Mouse (Mus musculus): Measurements from ENCODE around the gene Lmtk2.
A peak's percentile ranks its signal among the peaks of the same experiment; 100 is the strongest.

Gene Lmtk2

GRCm38 (mm10) chr5:144182542-144183247 lies 82.5 kb downstream of the Lmtk2 start:
- DNase-seq: no peak

GRCm38 (mm10) chr5:144183248-144183559 lies 83.0 kb downstream of the Lmtk2 start:
- no peak for DNase-seq

GRCm38 (mm10) chr5:144183647-144184335 lies 83.6 kb downstream of the Lmtk2 start:
- no peak for DNase-seq

DNA sequence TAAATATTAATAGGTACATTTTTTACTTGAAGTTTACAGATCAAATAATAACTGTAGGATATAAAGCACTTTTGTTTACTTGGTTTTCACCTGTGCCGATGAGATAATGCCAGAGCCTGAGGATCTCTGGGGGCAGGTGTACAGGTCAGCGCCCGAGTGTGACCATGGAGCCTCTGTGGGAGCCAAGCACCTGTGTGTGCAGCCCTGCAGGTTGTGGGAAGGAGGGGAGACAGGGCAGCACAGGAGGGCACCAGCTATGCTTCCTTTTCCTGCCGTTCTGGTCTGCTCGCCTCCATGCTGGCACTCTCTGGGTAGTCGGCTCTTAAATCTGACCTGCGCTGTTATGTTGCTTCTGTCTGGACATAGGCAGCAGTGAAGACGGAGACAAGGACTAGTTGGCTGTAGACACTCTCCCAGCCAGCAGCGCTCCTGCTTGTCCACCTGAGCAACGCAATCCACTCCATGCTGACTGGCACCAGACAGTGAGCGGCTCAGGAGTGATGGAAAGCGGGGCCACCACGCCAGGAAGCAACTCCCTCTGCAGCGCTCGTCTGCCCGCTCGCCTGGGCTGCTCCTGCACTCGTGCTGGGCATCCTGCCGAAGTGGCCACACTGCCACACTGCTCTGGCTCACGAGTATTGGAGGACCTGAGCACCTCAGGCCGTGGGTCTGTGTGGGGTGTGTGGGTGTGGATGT lies 84.3 kb downstream of the Lmtk2 start:
- no peak for DNase-seq

- DNase-seq: no peak
Observed at GRCm38 (mm10) chr5:144188422-144188821, 88.2 kb downstream of the Lmtk2 start.

DNA sequence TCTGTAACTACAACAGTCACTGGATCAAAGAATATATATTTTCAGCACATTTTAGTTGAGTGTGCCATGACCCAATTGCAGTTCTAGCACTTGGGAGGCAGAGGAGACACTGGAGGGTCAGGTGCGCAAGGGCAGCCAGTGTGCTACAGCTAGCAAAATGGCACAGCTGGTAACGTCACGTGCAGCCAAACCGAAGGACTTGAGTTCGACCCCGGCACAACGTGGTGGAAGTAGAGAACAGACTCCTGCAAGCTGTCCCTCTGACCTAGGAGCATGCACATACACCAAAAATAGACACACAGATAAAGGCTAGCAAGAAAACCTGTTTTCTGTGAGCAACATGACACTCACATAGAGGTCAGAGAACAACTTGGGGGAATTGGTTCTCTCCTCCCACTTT lies 89.1 kb downstream of the Lmtk2 start:
- DNase-seq: no peak

GRCm38 (mm10) chr5:144189950-144190583 lies 89.8 kb downstream of the Lmtk2 start, which contains the start of gene Bhlha15:
TSS of gene Bhlha15 (plus strand) at chr5:144190286.
- DNase-seq: peak; percentile 80

GRCm38 (mm10) chr5:144191026-144191425 lies 90.8 kb downstream of the Lmtk2 start:
- DNase-seq: no peak

GRCm38 (mm10) chr5:144192673-144193072 lies 92.4 kb downstream of the Lmtk2 start:
- no peak for DNase-seq

DNA sequence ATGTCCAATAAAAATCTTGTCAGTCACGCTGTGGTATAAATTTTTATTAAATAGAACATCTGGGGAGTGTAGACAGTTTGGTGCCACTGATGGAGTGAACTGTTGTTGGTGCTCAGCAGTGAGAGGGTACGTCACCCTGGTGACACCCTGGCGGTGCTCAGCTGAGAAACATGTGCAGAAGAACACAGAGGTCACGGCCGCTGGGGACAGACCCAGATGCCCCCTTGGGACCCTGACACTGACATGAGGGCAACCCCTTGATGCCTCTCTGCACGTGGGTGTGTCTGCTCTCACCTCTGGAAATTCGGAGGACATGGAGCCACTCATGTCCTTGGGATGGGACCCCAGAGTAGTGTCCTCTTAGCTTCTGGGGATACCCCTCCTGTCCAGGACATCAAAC lies 94.2 kb downstream of the Lmtk2 start:
- no peak for DNase-seq

- no peak for DNase-seq
Observed at GRCm38 (mm10) chr5:144195567-144195966, 95.3 kb downstream of the Lmtk2 start.

GRCm38 (mm10) chr5:144200616-144201015 lies 100.4 kb downstream of the Lmtk2 start:
- DNase-seq: no peak

DNA sequence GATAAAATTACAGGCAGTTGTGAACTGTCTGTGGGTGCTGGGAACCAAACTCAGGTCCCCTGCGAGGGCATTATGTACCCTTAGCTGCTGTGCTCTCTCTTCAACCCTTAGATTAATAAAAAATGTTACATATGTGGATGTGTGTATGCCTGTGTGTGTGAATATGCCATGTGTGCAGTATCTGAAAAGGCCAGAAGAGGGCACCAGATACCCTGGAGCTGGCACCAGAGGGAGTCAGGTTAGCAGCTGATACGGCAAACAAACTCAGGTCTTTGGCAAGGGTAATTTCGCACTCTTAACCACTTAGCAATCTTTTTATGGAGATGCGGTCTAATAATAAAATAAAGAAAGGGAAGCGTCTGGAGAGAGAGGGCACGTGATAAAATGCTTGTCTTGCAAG lies 102.2 kb downstream of the Lmtk2 start:
- DNase-seq: no peak

DNA sequence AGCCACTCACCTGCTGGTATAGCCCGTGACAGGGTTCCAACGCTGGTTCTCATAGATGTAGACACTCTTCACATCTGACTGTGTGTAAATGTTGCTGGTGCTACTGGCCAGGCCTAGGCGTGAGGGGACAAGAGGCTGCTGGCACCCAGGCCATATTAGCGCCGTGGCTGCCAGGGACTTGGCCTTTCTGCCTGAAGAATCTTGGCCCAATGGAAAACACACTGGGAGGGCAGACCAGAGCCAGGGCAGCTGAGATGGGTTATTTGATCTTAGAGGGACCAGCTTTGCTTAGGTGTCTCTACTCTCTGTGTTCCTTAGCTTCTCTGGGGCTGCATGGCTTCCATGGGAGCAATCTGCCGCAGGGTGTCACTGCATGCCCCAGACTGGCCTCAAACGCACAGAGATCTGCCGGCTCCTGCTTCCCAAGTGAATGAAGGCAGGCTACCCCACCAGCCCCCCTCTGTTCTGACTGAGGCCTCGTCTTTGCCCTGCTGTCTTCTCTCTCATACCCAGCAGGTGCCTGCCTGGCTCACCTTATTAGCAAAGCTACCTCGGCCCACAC lies 103.2 kb downstream of the Lmtk2 start:
- DNase-seq: no peak

GRCm38 (mm10) chr5:144204303-144204702 lies 104.1 kb downstream of the Lmtk2 start:
- DNase-seq: no peak

DNA sequence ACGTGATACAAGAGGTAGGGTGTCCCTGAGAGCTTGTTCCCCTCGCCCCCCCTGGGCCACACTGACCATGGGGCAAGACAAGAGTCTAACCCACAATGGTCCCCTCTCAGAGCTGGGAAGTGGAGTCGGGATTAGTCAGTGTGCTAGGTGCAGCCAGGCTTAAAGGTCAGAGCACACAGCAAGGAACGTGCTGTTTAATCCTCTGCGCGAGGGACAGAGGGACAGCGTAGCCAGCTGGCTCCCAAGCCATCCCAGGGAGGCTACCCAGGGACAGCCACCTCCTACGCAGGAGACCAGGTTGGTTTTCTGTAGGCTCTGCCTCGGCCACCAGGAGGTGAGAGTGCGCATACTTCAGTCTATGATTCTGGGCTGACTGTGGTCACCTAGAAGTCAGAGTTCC lies 104.7 kb downstream of the Lmtk2 start:
- no peak for DNase-seq

GRCm38 (mm10) chr5:144206069-144206468 lies 105.8 kb downstream of the Lmtk2 start:
- no peak for DNase-seq

DNA sequence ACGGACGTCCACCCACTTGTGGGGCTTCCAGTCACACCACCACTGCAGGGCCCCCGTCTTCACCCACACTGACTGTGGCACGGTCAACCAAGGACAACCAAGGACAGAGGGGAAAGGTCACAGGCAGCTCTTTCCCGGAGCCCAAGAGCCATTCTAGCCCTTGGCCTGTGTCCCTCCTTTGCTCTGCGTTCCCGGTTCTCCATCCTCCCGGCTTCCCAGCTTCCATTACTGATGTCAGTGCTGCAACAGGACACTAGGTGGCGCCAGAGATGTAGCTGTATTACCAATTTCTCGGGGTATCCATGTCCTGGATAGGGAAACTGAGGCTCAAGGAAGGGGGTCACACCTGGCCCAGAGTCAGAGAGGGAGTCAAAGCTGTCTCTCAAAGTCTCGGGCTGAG lies 107.2 kb downstream of the Lmtk2 start:
- DNase-seq: peak; percentile 64

GRCm38 (mm10) chr5:144214453-144214852 lies 114.2 kb downstream of the Lmtk2 start:
- DNase-seq: peak; percentile 61

DNA sequence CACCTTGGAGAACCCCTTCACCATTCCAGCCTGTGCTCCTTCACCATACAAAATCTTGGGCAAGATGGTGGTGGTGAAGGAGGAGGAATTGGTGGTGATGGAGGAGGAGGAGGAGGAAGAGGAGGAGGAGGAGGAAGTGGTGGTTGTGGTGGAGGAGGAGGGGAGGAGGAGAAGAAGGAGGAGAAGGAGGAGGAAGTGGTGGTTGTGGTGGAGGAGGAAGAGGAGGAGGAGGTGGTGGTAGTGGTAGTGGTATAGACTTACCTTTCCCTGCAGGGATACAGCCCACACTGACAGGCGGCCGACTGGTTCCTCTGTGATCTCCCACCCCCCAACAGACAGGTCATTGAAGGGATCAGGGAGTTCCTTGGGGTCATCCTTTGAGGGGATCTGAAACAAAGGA lies 115.8 kb downstream of the Lmtk2 start:
- DNase-seq: no peak

- DNase-seq: no peak
Observed at GRCm38 (mm10) chr5:144218061-144218460, 117.8 kb downstream of the Lmtk2 start.

DNA sequence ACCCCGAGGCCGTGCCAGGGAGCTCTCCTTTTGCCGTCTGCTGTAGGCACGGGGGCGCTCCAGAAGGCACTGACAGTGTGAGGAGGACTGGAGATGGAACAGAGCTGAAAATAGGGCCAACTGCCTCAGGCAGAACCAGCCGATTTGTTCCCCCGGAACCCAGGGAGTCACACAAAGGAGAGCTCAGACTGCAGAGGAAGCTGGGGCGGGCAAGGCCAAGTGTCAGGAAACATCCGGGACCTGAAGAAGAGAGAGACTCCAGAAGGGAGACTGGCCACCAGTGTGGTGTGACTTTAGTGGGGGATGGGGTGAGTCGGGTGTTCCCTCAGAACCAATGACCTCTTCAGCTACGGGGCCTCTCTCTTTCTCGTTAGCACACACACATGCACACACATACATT lies 119.1 kb downstream of the Lmtk2 start:
- DNase-seq: no peak

DNA sequence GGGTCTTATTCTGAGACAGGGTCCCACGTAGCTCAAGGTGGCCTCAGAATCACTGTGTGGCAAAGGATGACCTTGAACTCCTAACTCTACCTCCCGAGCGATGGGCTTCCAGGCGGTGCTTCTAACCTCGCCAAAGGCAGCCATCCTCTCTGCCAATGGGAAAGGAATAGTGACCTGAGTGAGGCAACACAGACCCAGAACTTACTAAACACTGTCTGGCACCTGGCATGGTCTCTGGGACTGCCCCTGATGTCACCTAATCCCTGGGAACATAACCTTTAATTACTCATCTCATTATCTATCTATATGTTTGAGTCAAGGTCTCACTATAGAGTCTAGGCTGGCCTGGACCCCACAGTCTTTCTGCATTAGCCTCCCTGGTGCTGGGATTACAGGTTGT lies 119.7 kb downstream of the Lmtk2 start:
- no peak for DNase-seq
